Mouse (Mus musculus) E14TG2a.4 (cell line): Measurements from ENCODE around the gene Cxxc4.

Source experiments
- CTCF ChIP-seq: conservative IDR thresholded peaks from 2 replicates; pipeline ENCODE4 v1.5.1; 2014; ENCODE audit warnings: low read length
- NANOG ChIP-seq: IDR thresholded peaks from 2 replicates; pipeline ENCODE4 v1.6.1; 2014; ENCODE audit warnings: borderline replicate concordance, low read length, mixed read lengths
- POU5F1 ChIP-seq: IDR thresholded peaks from 2 replicates; pipeline ENCODE4 v1.6.1; 2014; ENCODE audit warnings: low read length, borderline replicate concordance

GRCm38 (mm10) chr3:134259300-134259699 is 23.0 kb downstream of the Cxxc4 start:
- TF ChIP-seq CTCF (no peak), NANOG (no peak), POU5F1 (no peak)
